Mouse (Mus musculus) embryonic facial prominence, embryonic 13.5 days (tissue): ENCODE results near the gene Pitpnb. TPM values are rescaled to one million over a fixed set of nuclear protein-coding genes. Genes with fewer than 3 reads are reported as not detected.

Source experiments
- ATAC-seq: fragments of 200-750 bp; cut with Nextera tagmentation; 2 replicates; pipeline ENCODE4 v1.8.0; 2017; ENCODE audit warnings: low read depth; ENCODE audit not compliant: insufficient number of reproducible peaks, insufficient read depth, low FRiP score, low TSS enrichment
- H3K27ac ChIP-seq: fragments of 300-500 bp; sonication (generic); 2 replicates; pipeline ENCODE4 v1.5.1; 2015; ENCODE audit warnings: moderate library complexity, mild to moderate bottlenecking, inconsistent platforms
- H3K27me3 ChIP-seq: fragments of 300-500 bp; sonication (generic); 2 replicates; pipeline ENCODE4 v1.6.1; 2015; ENCODE audit warnings: mild to moderate bottlenecking, inconsistent platforms
- H3K36me3 ChIP-seq: fragments of 300-500 bp; sonication (generic); 2 replicates; pipeline ENCODE4 v1.6.1; 2015; ENCODE audit warnings: mild to moderate bottlenecking, inconsistent platforms
- H3K4me1 ChIP-seq: fragments of 300-500 bp; sonication (generic); 2 replicates; pipeline ENCODE4 v1.6.1; 2015; ENCODE audit warnings: inconsistent platforms
- H3K4me2 ChIP-seq: fragments of 300-500 bp; sonication (generic); 2 replicates; pipeline ENCODE4 v1.6.1; 2015; ENCODE audit warnings: moderate library complexity, mild to moderate bottlenecking, inconsistent platforms
- H3K4me3 ChIP-seq: fragments of 300-500 bp; sonication (generic); 2 replicates; pipeline ENCODE4 v1.5.1; 2015; ENCODE audit warnings: mild to moderate bottlenecking, inconsistent platforms
- H3K9ac ChIP-seq: fragments of 300-500 bp; sonication (generic); 2 replicates; pipeline ENCODE4 v1.6.1; 2015; ENCODE audit warnings: mild to moderate bottlenecking, inconsistent platforms
- H3K9me3 ChIP-seq: fragments of 300-500 bp; sonication (generic); 2 replicates; pipeline ENCODE4 v1.6.1; 2016; ENCODE audit warnings: inconsistent platforms
- WGBS: fragments of 180-500 bp; shearing (Covaris S2); methylation state at CpG from one replicate; pipeline ENCODE4 v1.1.7; 2015; ENCODE audit warnings: mixed read lengths; 5-methylcytosine and 5-hydroxymethylcytosine counted together
- polyA plus RNA-seq: library from polyadenylated mRNA; unstranded; fragments of >200 nt; fragmentation: Nextera tagmentation; extraction: Ambion mirVana; gene quantifications from 2 replicates; pipeline ENCODE4 v1.2.1, GENCODE M21; 2015

Gene Pitpnb
- polyA plus RNA-seq, 1 experiment from 2014 or later, result 107 TPM

- 49% methylated on average over 7 of the region's 7 CpGs for WGBS
- ATAC-seq, result no peak
- Histone ChIP-seq H3K27me3 (no peaks in the 10 kb centered on the region), H3K27ac (0 out of 2 replicates have a peak overlapping the region, but pooled peaks have one; percentile 23), H3K36me3 (peaks cover 63% of the 10 kb centered on the region), H3K9me3 (no peaks in the 10 kb centered on the region), H3K4me1 (peaks cover 59% of the 10 kb centered on the region), H3K4me2 (no peak overlapping the region), H3K4me3 (no peak overlapping the region), H3K9ac (0 out of 2 replicates have a peak overlapping the region, but pooled peaks have one; percentile 21)
These were observed 47.8 kb downstream of the Pitpnb start for GRCm38 (mm10) chr5:111378126-111378993.

GRCm38 (mm10) chr5:111383335-111383734, 52.8 kb downstream of the Pitpnb start:
- no peaks in the 10 kb centered on the region for H3K27me3 ChIP-seq
- peaks cover 32% of the 10 kb centered on the region for H3K4me1 ChIP-seq
- H3K4me3 ChIP-seq, result no peak overlapping the region
- no peak overlapping the region for H3K9ac ChIP-seq
- H3K36me3 ChIP-seq, result peaks cover 86% of the 10 kb centered on the region
- H3K27ac ChIP-seq, result peak overlapping the region; percentile 87
- ATAC-seq, result no peak
- peak overlapping the region; percentile 5; the same call in 1 of the 2 replicates for H3K4me2 ChIP-seq
- no peaks in the 10 kb centered on the region for H3K9me3 ChIP-seq
- 29% methylated on average over 5 of the region's 5 CpGs for WGBS

- no peak overlapping the region for H3K4me2 ChIP-seq
- no peak overlapping the region for H3K27ac ChIP-seq
- no peak for ATAC-seq
- no peaks in the 10 kb centered on the region for H3K27me3 ChIP-seq
- no peak overlapping the region for H3K4me3 ChIP-seq
- no peak overlapping the region for H3K9ac ChIP-seq
- no peaks in the 10 kb centered on the region for H3K9me3 ChIP-seq
- 78% methylated on average over 10 of the region's 10 CpGs for WGBS
- H3K4me1 ChIP-seq, result peaks cover 44% of the 10 kb centered on the region
- peaks cover 34% of the 10 kb centered on the region for H3K36me3 ChIP-seq
These were observed 60.3 kb downstream of the Pitpnb start for GRCm38 (mm10) chr5:111390911-111391310.

- no peak overlapping the region for H3K27ac ChIP-seq
- peaks cover 50% of the 10 kb centered on the region for H3K4me1 ChIP-seq
- H3K9ac ChIP-seq, result no peak overlapping the region
- WGBS, result 81% methylated on average over 6 of the region's 6 CpGs
- no peak overlapping the region for H3K4me2 ChIP-seq
- H3K4me3 ChIP-seq, result no peak overlapping the region
- no peak for ATAC-seq
- H3K36me3 ChIP-seq, result peaks cover 29% of the 10 kb centered on the region
- no peaks in the 10 kb centered on the region for H3K9me3 ChIP-seq
- no peaks in the 10 kb centered on the region for H3K27me3 ChIP-seq
These were observed 60.9 kb downstream of the Pitpnb start for GRCm38 (mm10) chr5:111391485-111391884.

- 6% methylated on average over 17 of the region's 17 CpGs for WGBS
- H3K4me3 ChIP-seq, result peak overlapping the region; percentile 25
- peak overlapping the region; percentile 52 for H3K4me2 ChIP-seq
- H3K9ac ChIP-seq, result 0 out of 2 replicates have a peak overlapping the region, but pooled peaks have one; percentile 32
- H3K9me3 ChIP-seq, result no peaks in the 10 kb centered on the region
- peak overlapping the region; percentile 90 for H3K27ac ChIP-seq
- H3K36me3 ChIP-seq, result peaks cover 10% of the 10 kb centered on the region
- H3K27me3 ChIP-seq, result no peaks in the 10 kb centered on the region
- H3K4me1 ChIP-seq, result peaks cover 71% of the 10 kb centered on the region
- ATAC-seq, result peak; percentile 70
These were observed 63.0 kb downstream of the Pitpnb start for GRCm38 (mm10) chr5:111393346-111394197.

- peak overlapping the region; percentile 90 for H3K27ac ChIP-seq
- H3K9ac ChIP-seq, result 0 out of 2 replicates have a peak overlapping the region, but pooled peaks have one; percentile 27
- peak overlapping the region; percentile 52 for H3K4me2 ChIP-seq
- H3K27me3 ChIP-seq, result no peaks in the 10 kb centered on the region
- no peak for ATAC-seq
- peaks cover 79% of the 10 kb centered on the region for H3K4me1 ChIP-seq
- no peaks in the 10 kb centered on the region for H3K9me3 ChIP-seq
- 3% methylated on average over 15 of the region's 15 CpGs for WGBS
- peak overlapping the region; percentile 25 for H3K4me3 ChIP-seq
- peaks cover 3% of the 10 kb centered on the region for H3K36me3 ChIP-seq
These were observed 63.9 kb downstream of the Pitpnb start for GRCm38 (mm10) chr5:111394198-111395053.

- Histone ChIP-seq H3K4me1 (peaks cover 93% of the 10 kb centered on the region), H3K9ac (no peak overlapping the region), H3K27ac (peak overlapping the region; percentile 90), H3K4me2 (peak overlapping the region; percentile 20; the same call in 1 of the 2 replicates), H3K27me3 (no peaks in the 10 kb centered on the region), H3K4me3 (no peak overlapping the region), H3K36me3 (no peaks in the 10 kb centered on the region), H3K9me3 (no peaks in the 10 kb centered on the region)
- 18% methylated on average over 10 of the region's 10 CpGs for WGBS
- no peak for ATAC-seq
These were observed 65.2 kb downstream of the Pitpnb start for GRCm38 (mm10) chr5:111395771-111396170.

GRCm38 (mm10) chr5:111396199-111396598, 65.6 kb downstream of the Pitpnb start:
- 73% methylated on average over 4 of the region's 4 CpGs for WGBS
- Histone ChIP-seq H3K27ac (peak overlapping the region; percentile 90), H3K9me3 (no peaks in the 10 kb centered on the region), H3K4me3 (no peak overlapping the region), H3K36me3 (no peaks in the 10 kb centered on the region), H3K4me1 (peaks cover 94% of the 10 kb centered on the region), H3K4me2 (peak overlapping the region; percentile 20; the same call in 1 of the 2 replicates), H3K27me3 (no peaks in the 10 kb centered on the region), H3K9ac (no peak overlapping the region)
- no peak for ATAC-seq

- no peak overlapping the region for H3K4me2 ChIP-seq
- ATAC-seq, result no peak
These were observed 67.9 kb downstream of the Pitpnb start for GRCm38 (mm10) chr5:111398471-111398870.

GRCm38 (mm10) chr5:111399271-111399670, 68.7 kb downstream of the Pitpnb start:
- Histone ChIP-seq H3K9ac (no peak overlapping the region), H3K9me3 (no peaks in the 10 kb centered on the region), H3K4me3 (no peak overlapping the region), H3K36me3 (no peaks in the 10 kb centered on the region), H3K4me1 (peaks cover 79% of the 10 kb centered on the region), H3K27ac (no peak overlapping the region), H3K4me2 (no peak overlapping the region), H3K27me3 (no peaks in the 10 kb centered on the region)
- ATAC-seq, result no peak
- WGBS, result 74% methylated on average over 4 of the region's 4 CpGs

More at GRCm38 (mm10) chr5:111398471-111398870, 67.9 kb downstream of the Pitpnb start:
- H3K9me3 ChIP-seq, result no peaks in the 10 kb centered on the region
- H3K27ac ChIP-seq, result peak overlapping the region; percentile 44; the same call in 1 of the 2 replicates
- no peak overlapping the region for H3K4me3 ChIP-seq
- no peak overlapping the region for H3K9ac ChIP-seq
- no peaks in the 10 kb centered on the region for H3K36me3 ChIP-seq
- H3K4me1 ChIP-seq, result peaks cover 87% of the 10 kb centered on the region
- no peaks in the 10 kb centered on the region for H3K27me3 ChIP-seq
- 30% methylated on average over 4 of the region's 4 CpGs for WGBS
